Mouse (Mus musculus): ENCODE measurements at regions not wholly inside any gene's neighbourhood (a gene's known extent, or its start where the extent isn't known, plus 50 kb on each side); places are given as distances from the start of the nearest gene placed in this dataset.

DNA sequence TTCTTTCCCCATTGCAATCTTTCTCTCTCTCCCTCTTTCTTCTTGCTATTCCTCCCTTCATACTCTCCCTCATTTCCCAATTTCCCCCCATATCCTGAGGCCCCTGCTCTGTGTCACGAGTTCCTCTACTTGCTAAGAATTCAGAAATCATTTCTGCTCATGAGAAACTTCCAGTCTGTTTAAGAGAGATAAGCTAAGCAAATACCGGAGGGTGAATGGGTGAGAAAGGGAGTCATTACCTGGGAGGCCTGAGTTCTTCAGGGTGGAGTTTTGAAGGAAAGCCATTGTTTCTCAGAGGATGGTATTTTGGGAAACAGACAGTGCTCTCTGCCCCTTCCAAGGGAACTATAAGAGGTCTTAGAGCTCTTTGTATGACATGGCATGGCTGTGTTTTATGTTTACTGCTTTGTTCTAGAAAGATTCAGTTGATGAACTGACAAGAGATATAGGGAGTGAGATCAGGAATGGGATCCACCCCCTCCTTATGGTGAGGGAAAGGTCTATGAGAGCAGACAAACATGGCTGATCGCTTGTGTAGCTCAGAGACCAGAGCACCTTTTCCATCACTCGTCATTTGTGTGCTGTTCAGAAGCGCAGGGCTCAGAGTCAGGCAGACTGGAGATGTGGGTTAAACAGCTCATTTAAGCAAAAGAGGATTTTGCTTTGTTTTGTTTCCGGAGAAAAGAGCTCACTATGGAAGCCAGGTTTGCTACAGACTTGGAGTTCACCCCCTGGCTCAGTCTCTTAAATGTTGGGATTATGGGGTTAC, 1361.0 kb upstream of the A1bg start:
- TF ChIP-seq GATA4 (IDR thresholded peaks at IDR 0.05; ENCODE audit: insufficient replicate concordance, low read length), result no peak

DNA sequence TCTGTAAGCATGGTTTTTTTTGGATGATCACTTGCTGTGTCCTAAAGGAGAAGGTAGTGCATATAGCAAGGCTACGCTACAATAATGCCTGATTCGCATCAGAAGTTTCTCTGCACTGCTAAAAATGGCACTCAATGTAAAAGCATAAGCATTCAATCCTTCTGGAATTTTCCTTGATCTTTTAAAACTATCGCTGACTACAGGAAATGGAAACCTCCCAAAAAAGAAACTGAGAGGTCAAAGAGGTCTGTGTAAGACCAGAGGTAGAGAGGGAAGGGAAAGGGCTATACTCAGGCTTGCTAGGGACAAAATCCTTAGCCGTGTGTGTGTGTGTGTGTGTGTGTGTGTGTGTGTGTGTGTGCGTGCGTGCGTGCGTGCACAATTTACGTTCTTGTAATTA, 1359.8 kb upstream of the A1bg start:
- no peak for TF ChIP-seq GATA4 (IDR thresholded peaks at IDR 0.05; ENCODE audit: insufficient replicate concordance, low read length)

DNA sequence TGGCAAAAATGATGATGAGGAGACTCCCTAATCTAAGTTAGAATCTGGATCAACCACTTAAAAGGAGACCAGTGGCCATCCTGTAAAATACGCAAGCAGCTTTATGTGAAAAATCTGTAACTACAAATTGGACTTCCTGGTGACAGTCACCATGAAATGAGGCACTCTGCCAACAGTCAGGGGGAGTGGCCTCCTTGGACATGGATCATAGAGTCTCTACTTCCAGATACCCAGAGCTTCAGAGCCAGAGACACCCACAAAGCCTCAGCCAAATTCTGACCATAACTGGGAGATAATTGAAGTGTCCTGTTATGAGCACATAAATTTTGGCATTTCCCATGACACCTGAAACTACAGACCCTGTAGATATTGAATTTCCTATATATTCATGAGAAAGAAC, 1359.3 kb upstream of the A1bg start:
- no peak for TF ChIP-seq GATA4 (IDR thresholded peaks at IDR 0.05; ENCODE audit: insufficient replicate concordance, low read length)

DNA sequence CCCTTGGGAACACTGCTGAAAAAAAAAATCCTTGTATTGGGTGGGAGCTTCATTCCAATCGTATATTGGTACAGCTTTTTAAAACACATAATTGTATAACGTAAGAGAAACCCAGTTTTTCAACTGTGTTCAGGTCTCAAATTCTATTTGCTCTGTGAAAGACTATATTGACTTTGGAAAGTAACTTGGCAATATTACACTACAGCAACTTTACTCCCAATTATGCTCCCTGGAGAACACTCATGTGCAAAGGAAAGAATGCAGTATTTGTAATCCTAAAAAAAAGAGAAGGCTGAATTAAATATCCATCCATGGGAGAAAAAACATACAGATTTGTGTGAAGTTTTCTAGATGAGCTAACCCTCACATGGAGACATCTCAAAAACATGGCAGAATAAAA, 1356.7 kb upstream of the A1bg start:
- no peak for TF ChIP-seq GATA4 (IDR thresholded peaks at IDR 0.05; ENCODE audit: insufficient replicate concordance, low read length)

DNA sequence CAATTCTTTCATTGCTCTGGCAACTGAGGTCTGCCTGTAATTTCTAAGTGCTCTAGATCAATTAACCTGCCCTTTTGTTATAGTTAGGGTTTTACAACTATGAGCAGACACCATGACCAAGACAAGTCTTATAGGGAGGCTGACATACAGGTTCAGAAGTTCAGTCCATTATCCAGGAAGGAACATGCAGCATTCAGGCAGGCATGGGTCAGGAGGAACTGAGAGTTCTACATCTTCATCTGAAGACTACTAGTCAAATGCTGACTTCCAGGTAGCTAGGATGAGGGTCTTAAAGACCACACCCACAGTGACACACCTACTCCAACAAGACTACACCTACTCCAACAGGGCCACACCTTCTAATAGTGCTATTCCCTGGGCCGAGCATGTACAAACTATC, 1352.0 kb upstream of the A1bg start:
- TF ChIP-seq GATA4 (IDR thresholded peaks at IDR 0.05; ENCODE audit: insufficient replicate concordance, low read length), result no peak

DNA sequence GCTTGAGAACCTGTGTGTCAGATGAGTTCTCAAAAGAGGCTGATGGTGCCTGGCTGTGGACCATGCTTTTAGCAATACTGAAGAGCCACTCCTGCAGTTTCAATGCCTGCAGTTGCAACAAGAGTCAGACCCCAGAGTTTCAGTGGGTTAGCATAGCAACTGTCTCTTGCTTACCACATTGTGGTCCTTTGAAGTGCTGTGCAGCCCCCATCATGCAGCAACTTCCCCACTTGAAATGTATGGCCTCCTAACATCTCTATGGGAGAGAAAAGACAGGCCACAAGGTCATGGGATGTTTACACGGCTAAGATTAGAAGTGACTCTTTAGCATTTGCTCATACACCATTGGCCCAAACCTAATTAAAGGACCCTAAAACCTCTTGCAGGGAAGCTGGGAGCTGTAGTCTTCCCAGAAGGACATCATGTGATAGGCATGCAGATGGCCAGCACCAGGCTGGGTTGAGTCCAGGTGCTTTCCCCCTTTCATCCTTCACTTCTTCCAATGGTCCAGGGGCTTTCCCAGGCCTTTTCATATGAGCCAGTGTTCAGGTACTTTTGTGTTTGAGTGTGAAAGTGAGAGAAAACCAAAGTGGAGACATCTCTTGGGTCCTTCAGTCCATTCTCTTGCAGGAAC, 1351.2 kb upstream of the A1bg start:
- no peak for TF ChIP-seq GATA4 (IDR thresholded peaks at IDR 0.05; ENCODE audit: insufficient replicate concordance, low read length)

DNA sequence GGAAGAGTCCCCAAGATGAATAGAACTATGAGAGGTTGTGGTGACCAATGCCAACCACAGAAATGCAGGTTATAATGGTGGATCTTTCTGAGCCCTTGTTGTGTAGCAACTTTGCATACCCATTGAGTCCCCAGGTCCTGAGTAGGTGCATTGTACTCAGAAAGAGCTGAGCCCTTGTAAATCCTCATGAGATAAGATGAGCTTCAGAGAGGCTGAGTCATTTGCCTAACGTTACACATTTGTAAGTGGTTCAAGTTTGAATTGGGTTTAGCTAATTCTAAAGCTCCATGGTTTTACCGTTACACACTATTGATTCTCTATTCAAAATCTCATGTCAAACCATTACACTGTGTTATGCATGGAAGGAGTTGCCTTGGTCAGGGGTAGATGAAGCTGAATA, 1349.9 kb upstream of the A1bg start:
- TF ChIP-seq GATA4 (IDR thresholded peaks at IDR 0.05; ENCODE audit: insufficient replicate concordance, low read length), result no peak

DNA sequence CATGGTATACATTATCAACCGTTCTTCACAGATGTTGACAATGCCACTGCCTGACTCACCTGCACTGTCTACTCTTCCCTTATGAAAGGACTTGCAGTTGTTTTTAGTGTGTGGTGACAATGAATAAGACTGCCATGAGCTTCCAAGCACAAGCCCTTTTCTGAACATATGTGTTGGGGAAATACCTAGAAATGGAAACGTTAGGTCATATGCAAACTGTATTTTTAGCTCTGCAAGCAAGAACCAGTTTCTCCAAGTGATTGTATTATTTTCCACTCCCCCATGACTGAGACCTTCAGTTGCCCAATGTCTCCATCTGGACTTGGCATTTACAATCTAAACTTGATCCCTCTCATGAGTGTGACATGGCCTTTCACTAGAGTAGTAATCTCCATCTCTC, 1348.6 kb upstream of the A1bg start:
- TF ChIP-seq GATA4 (IDR thresholded peaks at IDR 0.05; ENCODE audit: insufficient replicate concordance, low read length), result no peak

DNA sequence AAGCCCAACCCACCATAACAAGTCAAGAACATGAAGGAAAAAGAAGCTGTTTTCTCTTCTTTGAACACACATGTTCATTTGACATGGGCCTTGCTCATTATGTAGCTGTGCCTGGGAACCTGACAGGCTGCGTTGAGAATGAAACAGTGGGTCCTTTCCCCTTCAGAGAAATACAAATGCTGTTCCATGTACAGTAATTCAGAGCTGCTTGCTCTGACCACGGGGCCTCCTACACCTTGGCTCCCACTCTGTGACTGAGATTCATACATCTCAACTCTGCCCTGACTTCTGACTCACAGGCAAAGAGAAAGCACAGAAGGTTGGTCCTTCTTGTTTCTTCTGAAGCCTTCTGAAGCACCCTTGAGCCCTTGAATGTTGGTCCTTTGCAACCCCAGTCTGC, 1345.4 kb upstream of the A1bg start:
- TF ChIP-seq GATA4 (IDR thresholded peaks at IDR 0.05; ENCODE audit: insufficient replicate concordance, low read length), result no peak

DNA sequence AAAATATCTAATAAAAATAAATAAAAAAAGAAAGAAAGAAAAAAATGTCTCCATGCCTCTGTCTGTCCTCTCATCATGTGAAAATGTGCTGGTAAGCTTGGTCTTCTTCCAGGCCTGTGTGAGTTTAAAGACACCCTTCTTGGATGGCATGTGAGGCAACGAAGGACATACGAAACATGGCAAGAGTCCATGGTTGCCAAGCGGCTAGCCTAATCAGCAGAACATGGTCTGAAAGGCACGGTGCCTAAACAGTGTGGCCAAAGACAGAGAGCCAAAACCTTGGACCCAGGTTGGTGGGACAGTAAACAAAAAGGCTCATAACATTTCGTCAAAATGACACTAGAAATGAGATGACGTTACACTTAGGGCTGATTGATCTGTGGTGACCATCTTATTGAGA, 1344.7 kb upstream of the A1bg start:
- no peak for TF ChIP-seq GATA4 (IDR thresholded peaks at IDR 0.05; ENCODE audit: insufficient replicate concordance, low read length)

DNA sequence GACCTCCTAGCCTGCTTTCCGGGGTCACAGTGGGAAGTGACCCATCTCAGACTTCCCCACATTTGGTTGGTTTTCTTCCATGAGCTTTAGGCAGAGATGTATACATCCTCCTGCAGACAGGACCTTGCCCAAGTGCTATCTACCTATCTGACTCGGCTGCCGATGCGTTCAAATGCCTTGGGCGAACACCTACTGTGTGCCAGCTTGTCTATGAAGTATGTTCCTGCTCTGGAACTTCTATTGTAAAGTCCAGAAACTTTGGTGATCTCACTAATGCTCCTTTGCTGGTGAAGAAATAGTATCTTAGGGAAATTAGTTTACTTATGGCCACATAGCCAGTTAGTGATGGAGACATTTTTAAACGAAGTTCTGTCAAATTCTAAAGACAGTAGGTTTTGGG, 1343.2 kb upstream of the A1bg start:
- no peak for TF ChIP-seq GATA4 (IDR thresholded peaks at IDR 0.05; ENCODE audit: insufficient replicate concordance, low read length)

DNA sequence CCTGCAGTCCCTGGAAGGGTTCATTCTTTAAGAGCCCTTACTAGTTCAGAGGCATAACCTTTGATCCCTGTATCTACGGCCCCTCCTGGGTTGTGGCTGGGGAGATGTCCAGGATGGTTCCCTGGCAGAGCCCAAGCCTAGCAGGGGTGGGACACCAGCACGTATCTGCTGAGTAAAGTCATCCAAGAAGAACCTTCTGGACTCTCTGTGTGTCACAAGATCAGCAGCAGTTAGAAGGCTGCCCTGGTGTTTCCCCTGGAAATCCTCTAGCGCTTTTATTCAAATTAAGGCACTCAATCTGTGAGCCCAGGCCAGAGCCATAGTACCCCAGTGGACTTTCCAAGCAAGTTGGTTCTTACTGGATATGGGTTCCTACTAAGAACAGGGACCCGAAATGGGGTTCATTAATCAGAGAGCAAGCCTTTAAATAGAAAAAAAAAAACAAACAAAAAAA, 1342.7 kb upstream of the A1bg start:
- no peak for TF ChIP-seq GATA4 (IDR thresholded peaks at IDR 0.05; ENCODE audit: insufficient replicate concordance, low read length)

DNA sequence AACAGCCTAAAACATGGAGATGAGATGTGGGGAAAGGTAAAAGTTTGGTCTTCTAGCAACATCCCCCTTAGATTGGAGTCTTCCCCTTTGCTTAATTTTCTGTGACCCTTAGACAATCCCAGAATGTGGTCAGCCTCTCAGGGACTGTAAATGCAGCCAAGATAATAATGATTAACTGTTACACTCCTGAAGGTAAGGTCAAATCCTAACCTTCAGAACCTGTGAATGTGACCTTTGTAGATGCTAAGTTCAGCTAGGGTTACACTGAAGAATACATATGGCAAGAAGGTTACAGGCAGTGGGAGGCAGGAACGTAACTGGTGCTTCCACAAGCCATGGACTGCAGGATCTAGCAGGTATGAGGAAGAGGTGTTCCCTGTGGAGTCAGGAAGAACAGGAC, 1342.2 kb upstream of the A1bg start:
- no peak for TF ChIP-seq GATA4 (IDR thresholded peaks at IDR 0.05; ENCODE audit: insufficient replicate concordance, low read length)

DNA sequence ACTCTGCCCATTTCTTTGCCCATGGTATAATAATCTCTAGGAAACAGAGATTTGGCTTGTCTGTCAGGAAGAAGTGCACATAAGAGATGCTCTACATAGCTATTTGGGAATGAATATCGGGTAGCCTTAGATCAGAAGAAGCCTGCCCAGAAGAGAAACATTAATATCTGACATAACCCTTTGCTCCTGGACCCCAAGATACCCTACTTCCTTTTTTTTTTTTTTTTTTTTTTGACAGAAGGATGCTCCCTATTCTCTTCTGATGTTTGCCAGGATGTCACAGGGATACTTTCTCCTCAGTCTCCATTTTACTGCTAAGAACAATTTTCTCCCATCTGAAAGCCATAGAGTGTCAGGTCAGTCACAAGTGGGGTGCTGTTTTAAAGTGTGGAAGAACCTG, 1341.4 kb upstream of the A1bg start:
- no peak for TF ChIP-seq GATA4 (IDR thresholded peaks at IDR 0.05; ENCODE audit: insufficient replicate concordance, low read length)

DNA sequence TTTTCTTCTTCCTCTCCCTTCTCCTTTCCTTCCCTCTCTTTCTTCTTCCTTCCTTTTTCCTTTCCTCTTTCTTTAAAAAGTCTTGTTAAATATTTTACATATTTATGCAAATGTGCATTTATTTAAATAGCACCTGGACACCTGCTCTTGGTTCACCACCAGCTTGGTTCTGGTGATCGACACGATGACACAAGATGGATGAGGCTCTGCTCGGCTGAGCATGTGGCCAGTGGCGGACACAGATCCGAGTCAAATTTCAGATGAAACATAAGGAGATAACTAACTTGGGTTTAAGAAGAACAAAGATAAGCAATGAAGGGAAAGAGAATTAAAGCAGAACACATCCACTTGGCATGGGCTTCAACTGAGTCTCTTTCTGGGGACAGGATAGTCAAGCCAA, 1339.7 kb upstream of the A1bg start:
- TF ChIP-seq GATA4 (IDR thresholded peaks at IDR 0.05; ENCODE audit: insufficient replicate concordance, low read length), result no peak

DNA sequence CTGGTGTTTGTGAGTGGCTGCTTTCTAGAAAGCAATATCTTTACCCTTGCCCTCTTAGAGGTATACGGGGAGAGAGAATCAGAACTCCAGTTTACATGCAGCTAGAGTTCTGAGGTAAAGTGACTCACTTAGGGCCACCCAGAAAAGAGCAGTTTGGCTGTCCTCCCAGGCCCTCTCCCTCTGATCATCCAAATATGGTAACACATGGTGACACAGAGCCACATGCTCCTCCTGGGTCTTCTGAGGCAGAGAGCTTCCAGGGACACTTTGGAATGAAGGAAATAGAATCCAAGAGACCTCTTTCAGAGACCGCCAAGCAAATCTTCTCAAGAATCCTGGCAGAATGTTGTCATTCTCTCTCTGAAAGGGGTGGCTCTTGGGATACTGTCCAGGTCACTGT, 1338.7 kb upstream of the A1bg start:
- TF ChIP-seq GATA4 (IDR thresholded peaks at IDR 0.05; ENCODE audit: insufficient replicate concordance, low read length), result no peak

DNA sequence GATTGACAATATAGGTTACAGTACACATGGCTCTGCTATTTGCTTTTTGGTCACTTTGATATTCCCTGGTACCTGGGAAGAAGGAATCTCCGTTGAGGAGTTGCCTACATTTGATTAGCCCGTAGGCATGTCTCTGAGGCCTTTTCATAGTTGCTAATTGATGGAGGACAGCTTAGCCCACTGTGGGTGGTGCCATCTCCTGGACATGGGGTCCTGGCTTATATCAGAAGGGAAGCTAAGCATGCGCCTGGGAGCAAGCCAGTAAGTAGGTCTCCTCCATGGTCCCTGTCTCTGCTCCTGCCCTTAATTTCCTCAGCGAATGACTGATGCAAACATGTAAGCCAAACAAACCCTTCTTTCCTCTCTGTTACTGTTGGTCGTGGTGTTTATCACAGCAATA, 1335.8 kb upstream of the A1bg start:
- no peak for TF ChIP-seq GATA4 (IDR thresholded peaks at IDR 0.05; ENCODE audit: insufficient replicate concordance, low read length)
